Mouse (Mus musculus) MEL (cell line): ENCODE results near the gene Sec22b. TPM values are rescaled to one million over a fixed set of nuclear protein-coding genes. Genes with fewer than 3 reads are reported as not detected.

Experiments
- DNase-seq: peaks from one replicate; pipeline ENCODE4 v3.0.0; 2011; ENCODE audit warnings: low read depth, low spot score
- H3K27ac ChIP-seq: 2 replicates; pipeline ENCODE4 v1.5.1; 2012; ENCODE audit warnings: low read depth, mild to moderate bottlenecking, control low read depth, low read length, moderate library complexity; ENCODE audit not compliant: control insufficient read depth
- H3K27me3 ChIP-seq, 2 experiments: fragments of 150-350 bp in 1 of 2; sonication (generic) in 1 of 2; 2 replicates each; pipeline ENCODE4 v1.6.1; 2012; ENCODE audit warnings: low read length in 2 of 2, mild to moderate bottlenecking in 2 of 2, improper control_type of control experiment in 1 of 2, moderate library complexity in 1 of 2; ENCODE audit not compliant: insufficient read depth in 2 of 2, control insufficient read depth in 1 of 2
- H3K36me3 ChIP-seq, 2 experiments: 2 replicates each; pipeline ENCODE4 v1.6.1; 2012 to 2014; ENCODE audit warnings: low read length in 2 of 2, improper control_type of control experiment in 1 of 2, inconsistent platforms in 1 of 2, mild to moderate bottlenecking in 1 of 2; ENCODE audit not compliant: insufficient read depth in 2 of 2, control insufficient read depth in 1 of 2
- H3K4me1 ChIP-seq, 2 experiments: fragments of 150-350 bp in 1 of 2; sonication (generic) in 1 of 2; 2 replicates each; pipeline ENCODE4 v1.6.1; 2012; ENCODE audit warnings: low read length in 2 of 2, improper control_type of control experiment in 1 of 2, mild to moderate bottlenecking in 1 of 2; ENCODE audit not compliant: insufficient read depth in 2 of 2, control insufficient read depth in 1 of 2
- H3K4me3 ChIP-seq, 2 experiments: fragments of 150-350 bp in 1 of 2; sonication (generic) in 1 of 2; 2 replicates each; pipeline ENCODE4 v1.5.1; 2012; ENCODE audit warnings: low read depth in 2 of 2, low read length in 2 of 2, mild to moderate bottlenecking in 2 of 2, moderate library complexity in 2 of 2, control low read depth in 1 of 2, improper control_type of control experiment in 1 of 2; ENCODE audit not compliant: control insufficient read depth in 1 of 2, insufficient read depth in 1 of 2
- H3K79me2 ChIP-seq: 2 replicates; pipeline ENCODE4 v1.6.1; 2012; ENCODE audit warnings: mild to moderate bottlenecking, low read length, moderate library complexity; ENCODE audit not compliant: control insufficient read depth, poor library complexity, insufficient read depth
- H3K9ac ChIP-seq: 2 replicates; pipeline ENCODE4 v1.6.1; 2012; ENCODE audit warnings: low read depth, mild to moderate bottlenecking, control low read depth, low read length, moderate library complexity; ENCODE audit not compliant: control insufficient read depth, poor library complexity, severe bottlenecking
- H3K9me3 ChIP-seq: fragments of 150-350 bp; sonication (generic); replicated peaks from 2 replicates; pipeline ENCODE4 v1.6.1; 2012; ENCODE audit warnings: mild to moderate bottlenecking, low read length, improper control_type of control experiment, moderate library complexity; ENCODE audit not compliant: insufficient read depth
- BHLHE40 ChIP-seq: IDR thresholded peaks from 2 replicates; pipeline ENCODE4 v1.6.1; 2012; ENCODE audit warnings: low read depth, mild to moderate bottlenecking, inconsistent platforms, low read length, improper control_type of control experiment, borderline replicate concordance
- CHD1 ChIP-seq: IDR thresholded peaks from 2 replicates; pipeline ENCODE4 v1.6.1; 2012; ENCODE audit warnings: low read depth, mild to moderate bottlenecking, inconsistent platforms, low read length, improper control_type of control experiment
- CHD2 ChIP-seq: IDR thresholded peaks from 2 replicates; pipeline ENCODE4 v1.6.1; 2011; ENCODE audit warnings: low read length, improper control_type of control experiment
- CTCF ChIP-seq, 3 experiments: IDR thresholded peaks in 2 of 3; conservative IDR thresholded peaks in 1 of 3; 2 replicates each; pipeline ENCODE4 v1.5.1; 2011 to 2012; ENCODE audit warnings: low read length in 3 of 3, low read depth in 2 of 3, mild to moderate bottlenecking in 2 of 3, improper control_type of control experiment in 1 of 3, inconsistent platforms in 1 of 3, mixed read lengths in 1 of 3, moderate library complexity in 1 of 3; ENCODE audit not compliant: control insufficient read depth in 1 of 3, insufficient read depth in 1 of 3, poor library complexity in 1 of 3, severe bottlenecking in 1 of 3
- ELF1 ChIP-seq: IDR thresholded peaks from 2 replicates; pipeline ENCODE4 v1.6.1; 2014; ENCODE audit warnings: low read depth, mild to moderate bottlenecking, inconsistent platforms, low read length, improper control_type of control experiment, moderate library complexity
- EP300 ChIP-seq, 2 experiments: IDR thresholded peaks; 2 replicates each; pipeline ENCODE4 v1.6.1; 2011; ENCODE audit warnings: improper control_type of control experiment in 2 of 2, low read length in 2 of 2, low read depth in 1 of 2, mild to moderate bottlenecking in 1 of 2
- ETS1 ChIP-seq: IDR thresholded peaks from 2 replicates; pipeline ENCODE4 v1.6.1; 2012; ENCODE audit warnings: low read depth, mild to moderate bottlenecking, inconsistent platforms, low read length, improper control_type of control experiment, moderate library complexity
- GABPA ChIP-seq: IDR thresholded peaks from 2 replicates; pipeline ENCODE4 v1.6.1; 2012; ENCODE audit warnings: low read depth, mild to moderate bottlenecking, inconsistent platforms, low read length, improper control_type of control experiment, moderate library complexity
- HCFC1 ChIP-seq: IDR thresholded peaks from 2 replicates; pipeline ENCODE4 v1.6.1; 2012; ENCODE audit warnings: low read depth, mild to moderate bottlenecking, inconsistent platforms, low read length, improper control_type of control experiment, moderate library complexity
- JUND ChIP-seq: IDR thresholded peaks from 2 replicates; pipeline ENCODE4 v1.6.1; 2011; ENCODE audit warnings: low read depth, mild to moderate bottlenecking, improper control_type of control experiment, low read length
- KAT2A ChIP-seq: conservative IDR thresholded peaks from 2 replicates; pipeline ENCODE4 v1.6.1; 2012; ENCODE audit warnings: low read depth, low read length, improper control_type of control experiment, inconsistent platforms
- MAFK ChIP-seq: IDR thresholded peaks from 2 replicates; pipeline ENCODE4 v1.6.1; 2011; ENCODE audit warnings: low read depth, mild to moderate bottlenecking, low read length, improper control_type of control experiment, borderline replicate concordance
- MAX ChIP-seq: IDR thresholded peaks from 2 replicates; pipeline ENCODE4 v1.6.1; 2011; ENCODE audit warnings: low read length, improper control_type of control experiment
- MAZ ChIP-seq: IDR thresholded peaks from 2 replicates; pipeline ENCODE4 v1.6.1; 2012; ENCODE audit warnings: low read depth, mild to moderate bottlenecking, inconsistent platforms, low read length, improper control_type of control experiment
- MEF2A ChIP-seq: IDR thresholded peaks from 2 replicates; pipeline ENCODE4 v1.6.1; 2014; ENCODE audit warnings: low read depth, mild to moderate bottlenecking, inconsistent platforms, low read length, improper control_type of control experiment; ENCODE audit not compliant: poor library complexity, insufficient replicate concordance, severe bottlenecking; ENCODE audit errors: extremely low read depth
- MXI1 ChIP-seq: IDR thresholded peaks from 2 replicates; pipeline ENCODE4 v1.6.1; 2011; ENCODE audit warnings: mild to moderate bottlenecking, low read depth, low read length, improper control_type of control experiment
- MYB ChIP-seq: IDR thresholded peaks from 2 replicates; pipeline ENCODE4 v1.6.1; 2011; ENCODE audit warnings: mild to moderate bottlenecking, low read depth, low read length, improper control_type of control experiment
- MYC ChIP-seq: IDR thresholded peaks from 2 replicates; pipeline ENCODE4 v1.6.1; 2011; ENCODE audit warnings: low read depth, mild to moderate bottlenecking, low read length, improper control_type of control experiment, moderate library complexity
- NELFE ChIP-seq: IDR thresholded peaks from 2 replicates; pipeline ENCODE4 v1.6.1; 2011; ENCODE audit warnings: low read depth, low read length, improper control_type of control experiment
- NRF1 ChIP-seq: IDR thresholded peaks from 2 replicates; pipeline ENCODE4 v1.6.1; 2014; ENCODE audit warnings: low read depth, mild to moderate bottlenecking, inconsistent platforms, low read length, improper control_type of control experiment, moderate library complexity; ENCODE audit not compliant: poor library complexity, insufficient read depth, severe bottlenecking
- POLR2A ChIP-seq, 2 experiments: IDR thresholded peaks; 2 replicates each; pipeline ENCODE4 v1.6.1; 2011 to 2012; ENCODE audit warnings: low read length in 2 of 2, mild to moderate bottlenecking in 2 of 2, control low read depth in 1 of 2, improper control_type of control experiment in 1 of 2, low read depth in 1 of 2, moderate library complexity in 1 of 2; ENCODE audit not compliant: control insufficient read depth in 1 of 2, insufficient read depth in 1 of 2, poor library complexity in 1 of 2
- POLR2AphosphoS2 ChIP-seq: IDR thresholded peaks from 2 replicates; pipeline ENCODE4 v1.6.1; 2011; ENCODE audit warnings: low read length, improper control_type of control experiment
- POLR2AphosphoS5 ChIP-seq: IDR thresholded peaks from 2 replicates; pipeline ENCODE4 v1.6.1; 2012; ENCODE audit warnings: low read depth, borderline replicate concordance, mild to moderate bottlenecking, inconsistent platforms, low read length, moderate library complexity, mixed read lengths
- RAD21 ChIP-seq: IDR thresholded peaks from 2 replicates; pipeline ENCODE4 v1.6.1; 2011; ENCODE audit warnings: mild to moderate bottlenecking, low read depth, low read length, improper control_type of control experiment
- RCOR1 ChIP-seq: IDR thresholded peaks from 2 replicates; pipeline ENCODE4 v1.6.1; 2012; ENCODE audit warnings: low read depth, mild to moderate bottlenecking, inconsistent platforms, low read length, improper control_type of control experiment
- UBTF ChIP-seq: IDR thresholded peaks from 2 replicates; pipeline ENCODE4 v1.6.1; 2012; ENCODE audit warnings: low read depth, mild to moderate bottlenecking, inconsistent platforms, low read length, improper control_type of control experiment, moderate library complexity, borderline replicate concordance; ENCODE audit not compliant: insufficient read depth
- USF1 ChIP-seq: IDR thresholded peaks from 2 replicates; pipeline ENCODE4 v1.6.1; 2014; ENCODE audit warnings: low read depth, mild to moderate bottlenecking, inconsistent platforms, low read length, improper control_type of control experiment, moderate library complexity
- ZC3H11A ChIP-seq: IDR thresholded peaks from 2 replicates; pipeline ENCODE4 v1.6.1; 2012; ENCODE audit warnings: low read depth, mild to moderate bottlenecking, inconsistent platforms, low read length, improper control_type of control experiment
- ZKSCAN1 ChIP-seq: IDR thresholded peaks from 2 replicates; pipeline ENCODE4 v1.6.1; 2012; ENCODE audit warnings: low read depth, mild to moderate bottlenecking, inconsistent platforms, low read length, improper control_type of control experiment, moderate library complexity
- ZMIZ1 ChIP-seq: IDR thresholded peaks from 2 replicates; pipeline ENCODE4 v1.6.1; 2012; ENCODE audit warnings: low read depth, mild to moderate bottlenecking, inconsistent platforms, low read length, improper control_type of control experiment, moderate library complexity
- ZNF384 ChIP-seq: IDR thresholded peaks from 2 replicates; pipeline ENCODE4 v1.6.1; 2012; ENCODE audit warnings: low read depth, mild to moderate bottlenecking, inconsistent platforms, low read length, improper control_type of control experiment
- polyA plus RNA-seq, 2 experiments: library from polyadenylated mRNA; stranded (reverse) in 1 of 2; unstranded in 1 of 2; fragments of >175 nt in 1 of 2; fragments of >200 nt in 1 of 2; gene quantifications; 2 replicates each; pipeline versions ENCODE4 v1.2.1 to v1.2.4; 2012; ENCODE audit warnings: low replicate concordance in 2 of 2, low read depth in 1 of 2; ENCODE audit not compliant: insufficient read length in 2 of 2, insufficient read depth in 1 of 2, missing spikeins in 1 of 2
- total RNA-seq: library from RNA; depleted of rRNA; stranded (reverse); fragments of 300-350 nt; gene quantifications from 2 replicates; pipeline ENCODE4 v1.2.3, GENCODE M21; 2012

The Sec22b gene
- total and polyA plus RNA-seq, 3 experiments = 36.8 to 43.3 TPM; not detected in 1

DNA sequence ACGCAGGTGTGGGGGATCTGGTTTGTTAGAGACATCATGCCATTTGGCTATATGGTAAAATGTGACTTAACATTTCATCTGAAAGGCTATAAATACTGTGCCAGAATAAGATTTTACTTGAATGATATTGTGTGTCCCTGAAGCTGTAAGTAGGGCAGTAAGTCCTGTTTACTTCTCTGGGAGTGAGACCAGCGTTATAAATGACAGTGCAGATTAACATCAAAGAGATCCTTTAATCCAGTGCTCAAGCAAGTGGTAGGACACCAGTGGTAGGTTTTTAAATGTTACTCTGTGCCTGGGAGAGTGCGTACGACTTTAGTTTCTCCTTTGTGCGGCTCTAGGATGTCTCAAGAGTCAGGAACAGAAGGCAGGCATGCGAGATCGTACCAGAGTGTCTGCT, 10.1 kb downstream of the Sec22b start:
- DNase-seq = no peak
- 0 out of 2 replicates have a peak, but pooled peaks cover 2% of the 10 kb centered on the region for H3K79me2 ChIP-seq
- H3K9ac ChIP-seq = no peak overlapping the region
- H3K36me3 ChIP-seq = peaks cover 0 to 11% of the 10 kb centered on the region in 2 experiments; a peak in 2 of 4 replicates
- no peak overlapping the region for H3K4me3 ChIP-seq
- H3K4me1 ChIP-seq = no peaks in the 10 kb centered on the region
- H3K27ac ChIP-seq = no peak overlapping the region
- no peaks in the 10 kb centered on the region for H3K27me3 ChIP-seq
- TF ChIP-seq MYC = no peak
- TF ChIP-seq ZMIZ1 = no peak
- no peak for TF ChIP-seq ELF1
- TF ChIP-seq MYB = no peak
- no peak for TF ChIP-seq USF1
- TF ChIP-seq KAT2A = no peak
- no peak for TF ChIP-seq MAFK
- TF ChIP-seq JUND = no peak
- no peak for TF ChIP-seq BHLHE40
- H3K9me3 ChIP-seq = no peaks in the 10 kb centered on the region

DNA sequence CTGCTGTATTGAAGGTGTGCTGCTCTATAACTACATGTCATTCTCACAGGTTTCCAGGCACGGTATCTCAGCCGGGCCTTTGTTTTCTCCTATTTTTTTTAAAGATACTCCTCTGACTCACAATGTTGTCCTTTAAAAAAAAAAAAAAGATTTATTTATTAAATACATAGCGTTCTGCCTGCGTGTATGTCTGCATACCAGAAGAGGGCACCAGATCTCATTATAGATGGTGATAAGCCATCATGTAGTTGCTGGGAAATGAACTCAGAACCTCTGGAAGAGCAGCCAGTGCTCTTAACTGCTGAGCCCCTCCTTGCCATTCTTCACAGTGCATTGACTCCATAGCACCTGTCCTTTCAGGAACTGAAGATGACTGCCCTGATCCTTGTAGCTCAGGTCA, 14.1 kb downstream of the Sec22b start:
- no peak overlapping the region for H3K9ac ChIP-seq
- peaks cover 0 to 11% of the 10 kb centered on the region in 2 experiments; a peak in 2 of 4 replicates for H3K36me3 ChIP-seq
- H3K4me1 ChIP-seq = no peaks in the 10 kb centered on the region
- peak; percentile 51 for DNase-seq
- H3K4me3 ChIP-seq = no peak overlapping the region
- no peak overlapping the region for H3K27ac ChIP-seq
- H3K79me2 ChIP-seq = no peaks in the 10 kb centered on the region
- no peaks in the 10 kb centered on the region for H3K9me3 ChIP-seq
- no peaks in the 10 kb centered on the region for H3K27me3 ChIP-seq
- TF ChIP-seq POLR2A (IDR thresholded peaks at IDR 0.05; ENCODE audit: control insufficient read depth in 1 of 2, insufficient read depth in 1 of 2, low read depth in 1 of 2, low read length in 2 of 2, poor library complexity in 1 of 2) = no peak
- TF ChIP-seq MAX = no peak
- TF ChIP-seq ZNF384 = peak; percentile 88
- TF ChIP-seq JUND = no peak
- TF ChIP-seq MYC = no peak
- TF ChIP-seq MXI1 = no peak
- no peak for TF ChIP-seq CHD1
- no peak for TF ChIP-seq EP300 (IDR thresholded peaks at IDR 0.05; ENCODE audit: low read depth in 1 of 2, low read length in 2 of 2)
- TF ChIP-seq KAT2A = no peak
- no peak for TF ChIP-seq MAZ
- no peak for TF ChIP-seq MEF2A
- no peak for TF ChIP-seq CHD2
- peak; percentile 51 for TF ChIP-seq RAD21
- no peak for TF ChIP-seq UBTF
- TF ChIP-seq NRF1 = no peak
- no peak for TF ChIP-seq POLR2AphosphoS2
- TF ChIP-seq POLR2AphosphoS5 = no peak
- TF ChIP-seq ZKSCAN1 = no peak
- TF ChIP-seq BHLHE40 = no peak
- TF ChIP-seq ELF1 = no peak
- TF ChIP-seq MAFK = no peak
- no peak for TF ChIP-seq GABPA
- no peak for TF ChIP-seq RCOR1
- TF ChIP-seq ETS1 = no peak
- no peak for TF ChIP-seq ZMIZ1
- TF ChIP-seq HCFC1 = no peak
- peak; percentile 19 to 57 (median 47); a peak in 5 of 6 replicates for TF ChIP-seq CTCF (IDR thresholded peaks at IDR 0.05 in 2 of 3, conservative IDR thresholded peaks at IDR 0.05 in 1 of 3; ENCODE audit: control insufficient read depth in 1 of 3, insufficient read depth in 1 of 3, low read depth in 2 of 3, low read length in 3 of 3, poor library complexity in 1 of 3, severe bottlenecking in 1 of 3)
- no peak for TF ChIP-seq NELFE
- TF ChIP-seq ZC3H11A = peak; percentile 42; the same call in 1 of the 2 replicates
